13 mouse cellular contexts compared by ENCODE assay signal in the genomic region with DNA sequence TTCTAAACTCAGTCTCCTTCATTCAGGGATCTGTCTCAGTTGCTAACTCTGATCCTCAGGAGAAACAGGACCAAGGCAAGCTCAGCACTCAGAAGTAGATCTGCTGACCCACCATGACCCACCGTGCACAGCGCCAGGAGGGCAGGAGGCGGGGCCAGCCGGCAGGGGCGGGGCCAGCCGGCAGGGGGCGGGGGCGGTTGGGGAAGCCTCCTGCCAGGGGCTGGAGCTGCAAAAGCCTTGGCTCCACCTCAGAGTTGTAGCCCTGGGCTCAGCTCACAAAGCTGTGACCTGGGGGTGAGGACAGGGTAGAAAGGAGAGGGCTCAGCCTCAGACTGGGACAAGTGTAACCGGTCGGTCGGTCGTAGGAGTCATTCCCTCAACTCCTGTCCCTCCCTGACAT. TPM values are rescaled to one million over a fixed set of nuclear protein-coding genes. Genes with fewer than 3 reads are reported as not detected.
DNase-seq lines count a peak whose midpoint lies in the region; ATAC-seq lines count a peak whose summit lies in the region.
"Had no signal": no experiment of that assay in that cellular context is flagged by ENCODE, and none has a peak within 500 bp of the region (broad histone marks: within the 10 kb centered on the region; RNA-seq: fewer than 3 reads in every experiment).

No protein-coding gene starts in this region.

- H3K27ac ChIP-seq in heart, embryonic 12.5 days (ENCODE audit: poor library complexity, severe bottlenecking): no peak overlapping the region
- peak overlapping the region; percentile 37; the same call in 1 of the 2 replicates for H3K27ac ChIP-seq in midbrain, embryonic 11.5 days (ENCODE audit: low read depth, low read length)
- no peak overlapping the region for H3K27ac ChIP-seq in midbrain, embryonic 14.5 days (replicated peaks; ENCODE audit: low read depth, low read length)
- H3K27ac ChIP-seq: heart, adult 2 months; liver, embryonic 13.5 days had no signal

- H3K36me3 ChIP-seq in heart, embryonic 12.5 days: no peaks in the 10 kb centered on the region
- no peaks in the 10 kb centered on the region for H3K36me3 ChIP-seq in midbrain, embryonic 11.5 days (ENCODE audit: control insufficient read depth, insufficient read depth, low read length)
- no peaks in the 10 kb centered on the region for H3K36me3 ChIP-seq in midbrain, embryonic 14.5 days (ENCODE audit: control insufficient read depth, insufficient read depth, low read length)
- H3K36me3 ChIP-seq: liver, embryonic 13.5 days had no signal

- H3K4me3 ChIP-seq in heart, embryonic 12.5 days: no peak overlapping the region
- no peak overlapping the region for H3K4me3 ChIP-seq in midbrain, embryonic 11.5 days (ENCODE audit: low read depth, low read length)
- H3K4me3 ChIP-seq in midbrain, embryonic 14.5 days (replicated peaks; ENCODE audit: low read depth, low read length): no peak overlapping the region
- H3K4me3 ChIP-seq: heart, adult 2 months; liver, embryonic 13.5 days; myocyte had no signal

- no peaks in the 10 kb centered on the region for H3K9me3 ChIP-seq in heart, embryonic 12.5 days (replicated peaks)
- H3K9me3 ChIP-seq in midbrain, embryonic 11.5 days (ENCODE audit: control insufficient read depth, low read length): no peaks in the 10 kb centered on the region
- no peaks in the 10 kb centered on the region for H3K9me3 ChIP-seq in midbrain, embryonic 14.5 days (ENCODE audit: control insufficient read depth, low read length)
- H3K9me3 ChIP-seq: liver, embryonic 13.5 days had no signal

- peak; percentile 40; the same call in 1 of the 2 replicates for ATAC-seq in heart, embryonic 12.5 days (ENCODE audit: insufficient number of reproducible peaks, low FRiP score)
- no peak for ATAC-seq in midbrain, embryonic 11.5 days (ENCODE audit: low FRiP score)
- ATAC-seq in midbrain, embryonic 14.5 days (ENCODE audit: low FRiP score, low TSS enrichment): no peak

- no peak for DNase-seq in heart, postnatal 25 days (ENCODE audit: low spot score)
- no peak for DNase-seq in midbrain, embryonic 11.5 days (ENCODE audit: low spot score, missing footprints)
- no peak for DNase-seq in midbrain, embryonic 14.5 days
- peak; percentile 64 for DNase-seq in induced T-regulatory cell, adult 2 months (ENCODE audit: low read depth)
- peak; percentile 54 for DNase-seq in retina, embryonic 14.5 days (ENCODE audit: low spot score)
- DNase-seq in Muller cell, postnatal 12 days (ENCODE audit: inconsistent ontology term): no peak
- DNase-seq in left cerebral cortex, postnatal 36 days (ENCODE audit: low spot score in 2 of 2): no peak
- DNase-seq: heart, adult 2 months; kidney, postnatal 36 days; liver, embryonic 13.5 days; thymus, postnatal 25 days had no signal

- intact Hi-C loops in heart, postnatal 25 days (cut with DNase I): no loop called here
- intact Hi-C loops in left cerebral cortex, postnatal 36 days (cut with DNase I): no loop called here

- 8% methylated on average over 12 of the region's 12 CpGs for WGBS in heart, embryonic 12.5 days
- WGBS in midbrain, embryonic 11.5 days: 2% methylated on average over 12 of the region's 12 CpGs
- WGBS in midbrain, embryonic 14.5 days: 8% methylated on average over 12 of the region's 12 CpGs

- H3K4me1 ChIP-seq in heart, embryonic 12.5 days (replicated peaks): peaks cover 39% of the 10 kb centered on the region
- peaks cover 69% of the 10 kb centered on the region for H3K4me1 ChIP-seq in midbrain, embryonic 11.5 days (ENCODE audit: control insufficient read depth, insufficient read depth, low read length)
- H3K4me1 ChIP-seq in midbrain, embryonic 14.5 days (ENCODE audit: control insufficient read depth, insufficient read depth, low read length): peaks cover 37% of the 10 kb centered on the region

- no peak overlapping the region for H3K4me2 ChIP-seq in heart, embryonic 12.5 days
- H3K4me2 ChIP-seq in midbrain, embryonic 11.5 days: no peak overlapping the region
- H3K4me2 ChIP-seq in midbrain, embryonic 14.5 days (ENCODE audit: low read length): no peak overlapping the region
- H3K4me2 ChIP-seq: liver, embryonic 13.5 days had no signal

- H3K27me3 ChIP-seq in heart, embryonic 12.5 days (replicated peaks): no peaks in the 10 kb centered on the region
- no peaks in the 10 kb centered on the region for H3K27me3 ChIP-seq in midbrain, embryonic 11.5 days (ENCODE audit: control insufficient read depth, insufficient read depth, low read length)
- H3K27me3 ChIP-seq in midbrain, embryonic 14.5 days (ENCODE audit: control insufficient read depth, insufficient read depth, low read length): no peaks in the 10 kb centered on the region
- H3K27me3 ChIP-seq: liver, embryonic 13.5 days had no signal

- no peak overlapping the region for H3K9ac ChIP-seq in heart, embryonic 12.5 days
- no peak overlapping the region for H3K9ac ChIP-seq in midbrain, embryonic 11.5 days (ENCODE audit: low read length)
- no peak overlapping the region for H3K9ac ChIP-seq in midbrain, embryonic 14.5 days (replicated peaks; ENCODE audit: low read length)
- H3K9ac ChIP-seq: liver, embryonic 13.5 days had no signal

RNA-seq across cellular contexts. Expression of a gene that starts 38.9 kb away (rescaled TPM):
- polyA plus RNA-seq in heart, embryonic 12.5 days (2016; fragmentation: Nextera tagmentation; extraction: Ambion mirVana): 12.0 and 13.6 TPM in 2 replicates
- total RNA-seq in heart, postnatal 25 days (2021): 1 to 10 TPM; 5.9 to 6.6 TPM
- 16.5 and 19.8 TPM in 2 replicates for polyA plus RNA-seq in midbrain, embryonic 11.5 days (2014; fragmentation: Nextera tagmentation; extraction: Ambion mirVana)
- 20.3 and 24.2 TPM in 2 replicates for polyA plus RNA-seq in midbrain, embryonic 14.5 days (2014; fragmentation: Nextera tagmentation; extraction: Ambion mirVana)
- 100 to 1,000 TPM; 104 to 114 TPM for total RNA-seq in left cerebral cortex, postnatal 36 days (2021)

Comparison
In these comparisons a context has a peak if more than half of its experiments do, and no peak if none do; other contexts are left out.
1. DNase-seq: peak in induced T-regulatory cell, adult 2 months (single experiment) and retina, embryonic 14.5 days (single experiment); none in heart, postnatal 25 days (single experiment), midbrain, embryonic 11.5 days (single experiment), midbrain, embryonic 14.5 days (single experiment), Muller cell, postnatal 12 days (single experiment) and left cerebral cortex, postnatal 36 days (0 of 2).